Mouse (Mus musculus) limb, embryonic 15.5 days (tissue): Measurements from ENCODE around the gene Pax3. TPM values are rescaled to one million over a fixed set of nuclear protein-coding genes. Genes with fewer than 3 reads are reported as not detected.

ENCODE experiments used
- ATAC-seq: fragments of 200-750 bp; cut with Nextera tagmentation; 2 replicates; pipeline ENCODE4 v1.8.0; 2017; ENCODE audit warnings: low read depth, moderate TSS enrichment; ENCODE audit not compliant: insufficient number of reproducible peaks, low FRiP score, low TSS enrichment
- H3K27ac ChIP-seq: fragments of 300-500 bp; sonication (generic); 2 replicates; pipeline ENCODE4 v1.5.1; 2015; ENCODE audit warnings: moderate library complexity, mild to moderate bottlenecking, inconsistent platforms
- H3K27me3 ChIP-seq: fragments of 300-500 bp; sonication (generic); 2 replicates; pipeline ENCODE4 v1.6.1; 2015; ENCODE audit warnings: inconsistent platforms
- H3K36me3 ChIP-seq: fragments of 300-500 bp; sonication (generic); 2 replicates; pipeline ENCODE4 v1.6.1; 2015; ENCODE audit warnings: inconsistent platforms
- H3K4me1 ChIP-seq: fragments of 300-500 bp; sonication (generic); 2 replicates; pipeline ENCODE4 v1.6.1; 2015; ENCODE audit warnings: inconsistent platforms
- H3K4me2 ChIP-seq: fragments of 300-500 bp; sonication (generic); 2 replicates; pipeline ENCODE4 v1.6.1; 2015; ENCODE audit warnings: mild to moderate bottlenecking, inconsistent platforms
- H3K4me3 ChIP-seq: fragments of 300-500 bp; sonication (generic); 2 replicates; pipeline ENCODE4 v1.5.1; 2015; ENCODE audit warnings: mild to moderate bottlenecking, inconsistent platforms
- H3K9ac ChIP-seq: fragments of 300-500 bp; sonication (generic); 2 replicates; pipeline ENCODE4 v1.6.1; 2015; ENCODE audit warnings: inconsistent platforms
- H3K9me3 ChIP-seq: fragments of 300-500 bp; sonication (generic); 2 replicates; pipeline ENCODE4 v1.6.1; 2016; ENCODE audit warnings: inconsistent platforms
- WGBS: fragments of 180-500 bp; shearing (Covaris S2); methylation state at CpG from one replicate; pipeline ENCODE4 v1.1.7; 2015; 5-methylcytosine and 5-hydroxymethylcytosine counted together
- polyA plus RNA-seq: library from polyadenylated mRNA; unstranded; fragments of >200 nt; fragmentation: Nextera tagmentation; extraction: Ambion mirVana; gene quantifications from 2 replicates; pipeline ENCODE4 v1.2.1, GENCODE M21; 2015

Pax3 gene
- polyA plus RNA-seq, 1 experiment from 2014 or later, result 0.60 TPM

DNA sequence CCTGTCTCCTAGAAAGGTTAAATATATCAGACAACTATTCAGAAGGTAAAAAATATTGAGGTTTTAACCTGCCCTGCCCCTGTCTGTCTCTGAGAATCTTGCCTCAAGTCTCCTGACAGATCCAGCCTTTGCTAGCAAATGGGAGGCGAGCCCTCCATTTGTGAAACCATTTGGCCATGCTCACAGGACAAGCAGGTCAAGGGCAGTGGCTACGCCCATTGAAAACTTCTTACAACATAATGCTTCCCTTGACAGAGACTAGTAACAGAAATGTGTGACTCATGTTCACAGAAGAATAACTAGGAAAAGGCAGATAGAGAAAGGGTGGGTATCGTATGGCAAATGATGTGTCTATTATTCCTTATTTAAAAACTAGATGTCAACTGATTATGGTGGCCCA lies 80.9 kb downstream of the Pax3 start:
- ATAC-seq, result no peak
- Histone ChIP-seq H3K4me2 (no peak overlapping the region), H3K36me3 (no peaks in the 10 kb centered on the region), H3K27me3 (no peaks in the 10 kb centered on the region; the same call in 1 of the 2 replicates), H3K27ac (no peak overlapping the region), H3K4me1 (no peaks in the 10 kb centered on the region; the same call in 1 of the 2 replicates), H3K9ac (no peak overlapping the region), H3K9me3 (no peaks in the 10 kb centered on the region), H3K4me3 (no peak overlapping the region)
- WGBS, result 90% methylated on average over 3 of the region's 3 CpGs

DNA sequence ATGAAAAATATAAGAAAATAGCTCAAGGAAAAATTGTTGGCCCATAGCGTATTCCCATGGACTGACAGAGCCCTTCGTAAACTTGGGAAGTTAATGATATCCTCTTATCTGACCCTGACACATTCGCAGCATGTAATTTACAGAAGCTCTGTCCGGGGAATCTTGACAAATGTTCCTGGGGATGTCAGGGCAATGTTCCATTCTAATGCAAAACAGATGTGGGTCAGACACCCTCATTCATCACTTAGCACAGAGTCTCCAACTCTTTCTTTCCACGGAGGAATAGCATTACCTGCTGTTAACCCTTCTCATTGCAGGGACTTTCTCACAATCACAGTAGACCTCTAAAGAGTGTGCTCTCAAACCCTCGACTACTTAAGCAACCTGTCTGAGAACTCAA lies 86.6 kb downstream of the Pax3 start:
- no peaks in the 10 kb centered on the region for H3K9me3 ChIP-seq
- no peaks in the 10 kb centered on the region for H3K36me3 ChIP-seq
- no peak for ATAC-seq
- H3K27ac ChIP-seq, result no peak overlapping the region
- H3K9ac ChIP-seq, result no peak overlapping the region
- H3K4me1 ChIP-seq, result no peaks in the 10 kb centered on the region; the same call in 1 of the 2 replicates
- WGBS, result 17% methylated on average over 6 of the region's 6 CpGs
- H3K27me3 ChIP-seq, result peaks cover 5% of the 10 kb centered on the region
- no peak overlapping the region for H3K4me3 ChIP-seq
- H3K4me2 ChIP-seq, result no peak overlapping the region

DNA sequence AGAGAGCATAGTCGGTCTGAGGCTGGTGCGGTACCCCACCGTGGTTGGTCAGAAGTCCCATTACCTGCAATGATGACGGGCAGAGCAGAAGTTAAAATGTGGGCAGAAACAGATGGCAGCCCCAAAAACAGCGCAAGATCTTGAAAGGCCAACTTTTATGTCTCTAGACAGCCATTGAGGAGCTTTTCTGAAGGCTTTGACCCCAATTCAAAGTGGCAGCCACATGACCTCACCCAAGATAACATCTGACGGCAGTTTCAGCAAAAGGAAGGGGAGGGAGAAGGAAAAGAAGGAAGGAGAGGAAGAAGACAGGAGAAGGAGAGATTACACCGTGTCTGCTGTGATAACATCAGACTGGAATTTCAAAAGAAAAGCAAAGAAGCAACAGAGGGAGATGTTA lies 93.4 kb downstream of the Pax3 start:
- WGBS, result 46% methylated on average over 7 of the region's 7 CpGs
- H3K9ac ChIP-seq, result no peak overlapping the region
- H3K36me3 ChIP-seq, result no peaks in the 10 kb centered on the region
- no peaks in the 10 kb centered on the region for H3K4me1 ChIP-seq
- no peak overlapping the region for H3K27ac ChIP-seq
- no peak for ATAC-seq
- no peak overlapping the region for H3K4me3 ChIP-seq
- H3K9me3 ChIP-seq, result no peaks in the 10 kb centered on the region
- H3K4me2 ChIP-seq, result no peak overlapping the region
- peaks cover 5% of the 10 kb centered on the region; the same call in 1 of the 2 replicates for H3K27me3 ChIP-seq

DNA sequence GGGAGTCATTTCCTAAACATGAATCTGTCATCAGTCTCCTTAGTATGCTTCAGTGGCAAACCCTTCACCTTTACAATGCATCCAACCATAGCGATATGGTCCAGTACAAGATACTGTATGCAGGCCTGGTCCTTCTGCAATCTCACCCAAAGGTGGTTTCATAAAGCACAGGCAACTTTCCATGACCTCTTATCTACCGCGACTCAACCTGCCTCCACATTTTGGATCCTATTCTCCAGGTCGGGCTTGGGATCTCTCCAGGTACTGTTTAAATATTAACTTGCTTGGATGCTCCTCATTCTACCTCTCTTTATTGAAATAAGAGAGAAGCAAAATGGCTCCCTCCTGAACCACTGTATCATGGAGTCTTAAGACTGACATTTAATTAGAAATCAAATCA lies 103.3 kb downstream of the Pax3 start:
- Histone ChIP-seq H3K9ac (no peak overlapping the region), H3K27me3 (no peaks in the 10 kb centered on the region), H3K4me3 (no peak overlapping the region), H3K4me2 (no peak overlapping the region), H3K9me3 (no peaks in the 10 kb centered on the region), H3K4me1 (no peaks in the 10 kb centered on the region), H3K36me3 (no peaks in the 10 kb centered on the region), H3K27ac (no peak overlapping the region)
- no peak for ATAC-seq
- 89% methylated on average over 4 of the region's 4 CpGs for WGBS

DNA sequence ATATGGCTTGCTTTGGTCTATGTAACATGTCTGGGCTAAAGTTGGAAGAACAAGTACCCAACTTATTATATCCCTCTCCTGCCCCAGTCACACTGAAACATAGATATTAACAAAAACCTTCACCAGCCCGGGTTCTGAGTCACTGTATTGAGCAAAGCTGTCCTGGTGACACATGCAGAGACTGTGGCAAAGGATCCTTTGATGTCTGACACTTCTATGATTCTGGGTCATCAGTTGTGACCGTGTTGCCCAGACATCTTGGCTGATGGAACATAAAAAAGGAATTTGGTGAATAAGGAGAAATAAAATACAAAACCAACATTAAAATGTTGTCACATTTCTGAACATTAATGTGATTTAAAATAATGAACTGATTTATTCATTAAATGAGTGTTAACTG lies 108.3 kb downstream of the Pax3 start:
- WGBS, result 67% methylated on average over 2 of the region's 2 CpGs
- Histone ChIP-seq H3K27me3 (no peaks in the 10 kb centered on the region), H3K36me3 (no peaks in the 10 kb centered on the region), H3K4me1 (no peaks in the 10 kb centered on the region), H3K9me3 (no peaks in the 10 kb centered on the region), H3K4me3 (no peak overlapping the region), H3K27ac (no peak overlapping the region), H3K4me2 (no peak overlapping the region), H3K9ac (no peak overlapping the region)
- ATAC-seq, result no peak

DNA sequence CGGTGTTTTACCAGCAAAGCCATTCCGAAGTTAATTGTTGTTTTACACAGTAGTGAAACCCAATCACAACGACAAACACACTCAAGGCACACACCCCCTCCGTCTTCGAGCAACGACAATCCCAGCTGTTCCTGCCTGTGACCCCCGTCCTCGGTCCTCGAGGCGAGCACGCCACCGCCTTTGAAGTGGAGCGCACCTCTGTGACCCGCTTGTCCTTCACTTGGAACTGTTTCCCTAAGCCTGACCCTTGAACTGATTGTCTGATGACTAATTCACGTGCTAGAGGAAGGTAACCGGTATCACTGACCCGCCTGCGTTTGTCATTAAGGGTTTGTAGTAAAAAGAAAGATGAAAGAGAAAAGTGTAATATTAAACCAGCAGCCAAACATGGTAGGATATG lies 115.2 kb downstream of the Pax3 start:
- Histone ChIP-seq H3K27ac (no peak overlapping the region), H3K9ac (no peak overlapping the region)
- WGBS, result 28% methylated on average over 18 of the region's 18 CpGs

DNA sequence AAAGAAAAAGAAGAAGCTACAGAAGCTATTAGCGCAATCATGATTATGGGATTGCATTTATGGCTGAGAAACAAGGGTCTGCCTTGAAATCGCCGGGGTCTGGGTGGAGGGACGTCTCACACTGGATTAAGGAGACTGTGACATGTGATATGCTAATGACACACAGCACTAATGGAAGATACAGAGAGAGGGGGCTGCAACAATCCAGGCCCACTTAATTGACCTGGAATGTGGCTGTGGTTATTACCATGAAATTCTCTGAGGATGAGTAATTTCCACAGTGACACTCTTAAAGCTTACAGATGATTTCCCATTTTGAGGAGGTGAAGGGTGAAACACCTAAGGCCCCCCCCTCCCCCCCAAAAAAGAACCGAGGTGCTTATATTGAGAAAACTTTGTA lies 136.1 kb downstream of the Pax3 start:
- no peak overlapping the region for H3K27ac ChIP-seq
- no peaks in the 10 kb centered on the region for H3K4me1 ChIP-seq
- H3K36me3 ChIP-seq, result no peaks in the 10 kb centered on the region
- no peak overlapping the region for H3K4me3 ChIP-seq
- 62% methylated on average over 5 of the region's 5 CpGs for WGBS
- no peaks in the 10 kb centered on the region for H3K27me3 ChIP-seq
- no peak for ATAC-seq
- H3K9ac ChIP-seq, result no peak overlapping the region
- no peaks in the 10 kb centered on the region for H3K9me3 ChIP-seq
- H3K4me2 ChIP-seq, result no peak overlapping the region

More for the DNA sequence above, 115.2 kb downstream of the Pax3 start:
- 0 out of 2 replicates have a peak, but pooled peaks cover 4% of the 10 kb centered on the region for H3K27me3 ChIP-seq
- H3K9me3 ChIP-seq, result no peaks in the 10 kb centered on the region
- peak overlapping the region; percentile 21 for H3K4me2 ChIP-seq
- ATAC-seq, result no peak
- H3K36me3 ChIP-seq, result no peaks in the 10 kb centered on the region
- H3K4me3 ChIP-seq, result no peak overlapping the region
- no peaks in the 10 kb centered on the region for H3K4me1 ChIP-seq

DNA sequence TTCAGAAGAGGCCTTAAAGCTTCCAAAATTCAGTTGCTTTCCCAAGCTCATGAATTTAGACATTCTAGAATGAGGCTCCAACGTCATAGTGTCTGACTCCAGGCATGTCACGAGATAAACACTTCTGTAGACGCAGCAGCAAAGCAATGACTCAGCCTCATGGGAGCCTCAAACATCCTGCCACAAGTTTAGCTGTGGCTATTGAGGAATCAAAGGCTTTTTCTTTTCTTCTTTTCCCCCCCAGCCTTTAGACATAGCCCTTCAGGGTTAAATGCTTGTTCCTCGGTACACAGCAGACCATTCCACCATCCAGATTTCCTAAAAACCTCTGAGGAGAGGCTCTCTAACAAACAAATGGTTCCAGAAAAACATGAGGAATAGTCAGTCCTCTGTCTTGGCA lies 139.0 kb downstream of the Pax3 start:
- no peak overlapping the region for H3K27ac ChIP-seq
- no peaks in the 10 kb centered on the region for H3K36me3 ChIP-seq
- H3K9me3 ChIP-seq, result no peaks in the 10 kb centered on the region
- H3K4me1 ChIP-seq, result no peaks in the 10 kb centered on the region
- no peak overlapping the region for H3K9ac ChIP-seq
- ATAC-seq, result no peak
- 78% methylated on average over 4 of the region's 4 CpGs for WGBS
- H3K4me3 ChIP-seq, result no peak overlapping the region
- H3K4me2 ChIP-seq, result no peak overlapping the region
- H3K27me3 ChIP-seq, result no peaks in the 10 kb centered on the region

DNA sequence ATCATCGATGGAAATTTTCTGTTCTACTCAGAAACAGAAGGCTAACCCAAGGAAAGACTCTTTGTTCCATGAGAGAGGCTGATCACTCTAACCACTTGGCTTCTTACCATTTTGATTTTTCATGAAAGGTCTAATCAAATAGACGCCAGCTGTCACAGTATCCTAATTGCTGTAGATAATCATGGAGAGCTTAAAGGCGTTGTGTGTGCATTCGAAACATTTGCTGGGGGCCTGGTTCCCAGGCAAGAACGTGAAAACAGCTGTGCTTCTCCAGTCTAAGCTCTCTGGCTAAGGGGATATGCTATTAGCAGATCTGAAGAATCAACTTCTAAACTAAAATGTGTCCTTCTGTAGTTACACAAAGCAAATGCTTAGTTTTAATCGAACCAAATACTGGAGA lies 143.3 kb downstream of the Pax3 start:
- no peaks in the 10 kb centered on the region for H3K4me1 ChIP-seq
- H3K9me3 ChIP-seq, result no peaks in the 10 kb centered on the region
- no peak overlapping the region for H3K27ac ChIP-seq
- H3K36me3 ChIP-seq, result no peaks in the 10 kb centered on the region
- no peak overlapping the region for H3K9ac ChIP-seq
- no peaks in the 10 kb centered on the region for H3K27me3 ChIP-seq
- WGBS, result 80% methylated on average over 6 of the region's 6 CpGs
- H3K4me2 ChIP-seq, result no peak overlapping the region
- no peak overlapping the region for H3K4me3 ChIP-seq
- no peak for ATAC-seq

Other genes with a start within 250 kb of the Pax3 start
- 0.35 and 0.70 TPM in 2 replicates for gene Sgpp2, start 113.2 kb upstream of the Pax3 start, polyA plus RNA-seq